Mouse (Mus musculus) ES-CJ7 (cell line): ENCODE data around the gene Fam43a.

Experiments
- DNase-seq: peaks from one replicate; pipeline ENCODE4 v3.0.0; 2011; ENCODE audit warnings: low read depth, low spot score

Fam43a gene

DNA sequence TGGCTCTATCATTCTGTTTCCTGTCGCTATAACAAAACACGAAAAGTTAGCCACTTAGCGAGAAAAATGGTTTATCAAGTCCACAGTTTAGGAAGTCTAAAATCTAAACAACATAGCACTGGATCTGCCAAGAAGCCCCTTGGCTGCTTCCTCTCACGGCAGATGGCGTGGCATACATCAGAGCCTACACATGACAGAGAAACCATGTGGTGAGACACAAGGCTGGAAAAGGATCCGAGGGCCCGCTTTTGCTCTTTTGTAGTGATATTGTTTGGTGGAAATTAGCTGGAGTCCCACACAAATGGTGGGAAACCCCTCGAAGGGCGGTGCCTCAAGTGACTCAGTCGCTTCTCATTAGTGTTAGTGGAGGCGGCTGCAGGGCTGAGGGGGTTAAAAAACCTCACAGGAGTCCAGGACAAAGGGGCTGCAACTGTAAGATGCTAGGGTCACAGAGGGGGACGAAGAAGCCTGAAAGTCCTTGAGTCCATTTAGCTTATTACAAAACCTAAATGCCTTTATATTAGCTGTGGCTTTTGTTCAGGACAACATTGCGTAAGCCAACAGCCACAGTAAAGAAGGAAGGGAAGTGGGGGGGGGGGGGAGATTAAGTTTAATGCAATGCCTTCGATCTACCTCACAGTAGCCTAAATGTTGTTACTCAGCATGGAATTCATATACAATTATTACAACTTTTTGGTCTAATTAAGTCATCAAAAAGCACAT is 3.5 kb upstream of the Fam43a start:
- DNase-seq: no peak

DNA sequence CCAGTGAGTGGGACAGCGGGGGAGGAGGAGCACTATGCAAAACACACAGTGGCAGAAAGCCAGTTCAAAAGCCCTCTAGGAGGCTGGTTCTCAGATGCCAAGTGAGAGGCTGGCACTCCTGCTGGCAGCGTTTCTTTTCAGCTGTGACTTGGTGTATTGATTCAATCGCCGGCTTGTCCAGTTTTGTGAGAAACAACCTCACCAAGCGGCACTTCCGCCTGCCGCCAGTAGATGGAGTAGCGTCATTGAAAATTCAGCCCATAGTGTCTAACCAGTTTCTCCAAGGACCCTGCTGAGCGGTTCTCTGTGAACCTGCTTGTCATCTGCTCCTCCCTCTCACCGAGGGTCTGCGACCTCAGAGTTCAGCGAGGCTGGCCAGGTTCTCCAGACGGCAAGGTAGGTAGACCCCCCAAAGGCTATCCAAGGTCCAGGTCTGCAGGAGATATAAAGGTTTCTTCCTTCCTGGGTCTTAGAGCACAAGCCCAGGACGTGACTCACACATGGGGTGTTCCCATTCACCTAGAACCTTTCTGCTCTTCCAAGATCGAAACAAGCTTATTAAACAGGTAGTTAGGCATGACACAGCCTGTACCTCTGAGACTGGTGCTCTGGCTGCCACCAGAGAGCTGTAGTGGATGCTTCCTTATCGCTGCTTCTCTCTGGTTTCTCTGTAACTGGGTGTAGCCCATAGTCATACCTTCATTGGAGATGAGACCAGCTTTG is 2.4 kb upstream of the Fam43a start:
- DNase-seq: peak; percentile 87

DNA sequence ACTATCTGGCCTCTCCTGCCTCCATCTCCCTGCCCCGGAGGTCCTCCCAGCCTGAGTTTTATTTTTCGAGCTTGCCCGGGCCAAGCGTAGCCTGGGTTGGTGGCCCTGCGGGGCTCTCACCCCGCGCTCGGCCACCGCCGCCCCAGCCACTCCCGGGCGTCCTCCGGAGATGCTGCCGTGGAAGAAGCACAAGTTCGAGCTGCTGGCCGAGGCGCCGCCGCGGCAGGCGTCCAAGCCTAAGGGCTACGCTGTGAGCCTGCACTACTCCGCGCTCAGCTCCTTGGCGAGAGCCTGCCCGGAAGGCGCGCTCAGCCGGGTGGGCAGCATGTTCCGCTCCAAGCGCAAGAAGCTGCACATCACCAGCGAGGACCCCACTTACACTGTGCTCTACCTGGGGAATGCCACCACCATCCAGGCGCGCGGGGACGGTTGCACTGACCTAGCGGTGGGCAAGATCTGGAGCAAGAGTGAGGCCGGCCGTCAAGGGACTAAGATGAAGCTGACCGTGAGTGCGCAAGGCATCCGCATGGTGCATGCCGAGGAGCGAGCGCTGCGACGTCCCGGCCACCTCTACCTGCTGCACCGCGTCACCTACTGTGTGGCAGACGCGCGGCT is 1.0 kb downstream of the Fam43a start:
- DNase-seq: no peak

DNA sequence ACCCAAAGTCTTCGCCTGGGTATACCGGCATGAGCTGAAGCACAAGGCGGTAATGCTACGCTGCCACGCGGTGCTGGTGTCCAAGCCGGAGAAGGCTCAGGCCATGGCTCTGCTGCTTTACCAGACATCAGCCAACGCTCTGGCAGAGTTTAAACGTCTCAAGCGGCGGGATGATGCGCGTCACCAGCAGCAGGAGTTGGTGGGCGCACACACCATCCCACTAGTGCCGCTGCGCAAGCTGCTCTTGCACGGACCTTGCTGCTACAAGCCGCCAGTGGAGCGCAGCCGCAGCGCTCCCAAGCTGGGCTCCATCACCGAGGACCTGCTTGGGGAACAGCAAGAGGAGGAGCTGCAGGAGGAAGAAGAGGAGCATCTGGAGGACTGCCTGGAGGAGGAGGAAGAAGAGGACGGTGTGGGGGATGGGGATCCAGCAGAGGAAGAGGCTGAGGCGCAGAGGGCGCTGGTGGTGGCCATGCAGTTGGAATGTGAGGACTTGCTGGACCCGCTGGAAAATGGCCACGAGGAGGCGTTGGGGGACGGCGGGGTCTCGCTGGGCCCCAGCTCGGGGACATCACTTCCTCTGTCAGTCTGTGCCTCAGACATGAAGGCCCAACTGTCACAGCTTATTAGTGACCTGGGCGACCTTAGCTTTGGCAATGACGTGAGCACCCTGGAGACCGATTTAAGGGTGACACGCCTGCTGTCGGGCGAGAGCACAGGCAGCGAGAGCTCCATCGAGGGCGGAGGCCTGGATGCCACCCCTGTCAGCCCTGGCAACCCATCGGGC is 1.7 kb downstream of the Fam43a start:
- peak; percentile 41 for DNase-seq

DNA sequence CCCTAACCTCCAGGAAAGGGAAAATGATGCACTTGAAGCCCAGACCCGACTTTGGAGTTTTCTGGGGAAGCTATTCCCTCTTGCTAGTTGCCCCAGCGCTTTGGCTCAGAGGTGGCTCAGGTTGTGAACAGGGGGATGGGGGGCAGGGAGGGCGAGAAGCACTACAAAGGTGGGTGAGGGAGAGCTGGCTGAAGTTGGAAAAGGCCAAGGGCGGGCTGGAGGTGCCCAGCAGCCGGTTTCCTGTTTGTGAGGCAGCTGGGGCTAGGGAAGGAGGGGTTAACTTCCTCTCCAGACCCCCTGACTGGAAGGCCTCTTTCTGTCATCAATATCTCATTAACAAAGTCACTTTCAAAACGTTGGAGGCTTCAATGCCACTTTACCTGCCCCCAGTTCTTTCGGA is 2.4 kb downstream of the Fam43a start:
- DNase-seq: no peak

DNA sequence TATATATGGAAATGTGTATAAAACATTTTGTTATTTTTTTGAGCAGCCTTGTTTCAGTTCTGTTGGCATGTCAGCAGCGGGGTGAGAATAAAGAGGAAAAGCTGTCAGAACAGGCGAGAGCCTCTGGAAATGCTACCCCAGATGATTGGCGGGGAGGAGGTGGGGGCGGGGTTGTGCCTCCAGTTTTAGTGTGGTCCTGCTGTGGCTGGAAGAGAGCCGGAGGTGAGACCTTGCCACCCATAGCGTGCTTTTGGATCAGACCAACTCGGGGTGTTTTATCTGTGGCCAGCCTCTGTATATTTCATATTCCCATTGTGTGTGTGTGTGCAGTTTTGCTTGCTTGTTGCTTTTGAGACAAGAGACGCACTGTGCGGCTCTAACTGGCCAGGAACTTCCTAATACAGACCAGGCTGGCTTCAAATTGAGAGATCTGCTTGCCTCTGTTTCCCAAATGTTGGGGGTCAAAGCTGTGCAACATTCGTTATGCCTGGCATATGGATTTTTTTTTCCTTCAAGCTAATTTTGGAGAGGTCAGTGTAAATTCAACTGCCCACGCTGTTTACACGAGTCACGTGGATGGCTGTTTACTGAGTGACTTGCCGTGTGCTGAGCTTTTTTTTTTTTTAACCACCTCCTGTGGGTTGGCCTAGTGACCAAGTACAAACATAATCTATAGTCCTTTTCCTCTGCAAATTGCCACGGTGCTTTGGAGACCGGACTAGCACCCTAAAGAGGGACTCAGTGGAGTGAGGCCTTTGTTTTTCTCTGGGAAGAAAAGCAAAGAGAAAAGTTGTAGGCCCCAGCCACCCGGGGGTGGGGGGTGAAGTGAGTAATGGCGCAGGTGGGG is 3.4 kb downstream of the Fam43a start:
- peak; percentile 50 for DNase-seq

DNA sequence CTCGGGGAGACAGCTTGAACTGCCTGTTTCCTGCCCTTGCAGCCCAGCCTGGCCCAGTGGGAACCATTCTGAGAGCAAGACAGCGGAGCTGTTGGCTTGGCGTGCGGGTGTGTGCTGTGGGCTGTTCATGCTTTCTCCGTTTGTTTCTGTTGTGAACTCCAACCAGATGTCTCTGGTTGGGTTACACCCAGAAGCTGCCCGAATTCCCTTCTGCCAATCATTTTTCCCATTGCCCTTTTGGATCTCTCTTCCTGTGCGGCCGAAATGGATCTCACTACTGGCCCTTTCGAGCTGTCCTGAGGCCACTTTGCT is 4.0 kb downstream of the Fam43a start:
- peak; percentile 37 for DNase-seq

DNA sequence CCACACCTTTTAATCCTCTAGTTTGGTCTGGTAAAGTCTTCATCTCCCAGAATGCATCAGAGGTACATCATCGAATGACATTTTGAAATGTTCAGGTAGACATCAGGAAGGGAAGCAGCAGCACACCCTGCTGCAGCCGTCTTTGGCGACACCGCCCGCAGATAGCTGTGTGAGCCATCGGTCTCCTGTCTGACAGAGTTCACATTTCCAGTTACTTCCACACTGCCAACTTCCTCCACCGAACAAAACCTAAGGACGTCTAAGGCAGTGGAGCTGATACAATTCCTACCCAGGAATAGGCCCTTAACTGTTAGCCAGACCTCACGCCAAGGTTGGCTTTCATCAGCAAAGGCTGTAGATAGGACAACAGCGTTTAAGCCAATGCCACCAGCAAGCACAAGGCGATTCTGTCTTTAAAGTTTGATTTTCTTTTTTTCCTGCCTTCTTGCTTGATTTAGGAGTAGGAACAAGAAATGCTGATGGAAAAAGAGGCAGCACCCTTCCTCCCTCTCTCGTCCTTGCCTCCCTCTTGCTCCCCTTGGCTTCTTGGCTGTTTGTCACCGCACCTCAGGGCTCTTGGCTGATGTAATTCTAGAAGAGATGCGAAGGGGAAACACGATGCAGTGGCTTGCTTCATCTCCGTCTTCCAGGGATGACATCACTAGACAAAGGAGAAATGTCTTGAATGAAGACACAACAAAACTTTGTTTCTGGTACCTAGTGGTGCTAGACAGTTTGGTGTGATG is 4.7 kb downstream of the Fam43a start:
- no peak for DNase-seq

DNA sequence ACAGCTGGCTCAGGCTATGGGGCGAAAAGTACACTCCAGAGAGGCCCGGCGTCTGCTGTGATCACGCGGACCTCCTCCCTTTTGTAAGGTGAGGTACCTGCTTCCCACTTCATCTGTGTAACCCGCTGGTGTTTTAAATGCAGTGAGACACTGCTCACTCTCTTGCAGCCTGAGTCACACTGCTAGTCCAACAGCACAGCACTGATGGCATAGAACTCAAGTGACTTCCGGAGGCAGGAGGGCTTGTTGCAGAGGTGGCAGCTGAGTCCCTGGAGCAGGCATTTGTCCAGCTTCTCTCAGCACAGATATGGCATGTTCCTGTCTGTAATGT is 5.2 kb downstream of the Fam43a start:
- DNase-seq: no peak

DNA sequence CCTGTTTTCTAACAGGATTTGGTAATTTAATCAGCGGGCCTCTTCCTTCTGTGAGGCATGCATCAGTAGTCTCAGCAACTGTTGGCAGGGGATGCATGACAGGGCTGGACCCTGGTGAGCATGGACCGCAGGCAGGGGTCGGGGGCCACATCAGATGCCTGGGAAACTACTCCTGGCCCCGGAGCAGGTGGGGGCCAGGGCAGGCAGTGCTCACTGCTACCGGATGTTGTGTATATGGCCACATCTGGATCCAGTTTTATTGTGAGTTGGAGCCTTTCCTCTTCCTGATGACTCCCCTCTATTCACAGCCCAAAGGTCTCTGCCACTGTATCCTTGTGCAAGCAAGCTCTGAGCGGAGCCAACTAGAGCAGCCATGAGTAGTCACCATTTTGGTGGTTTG is 6.0 kb downstream of the Fam43a start:
- no peak for DNase-seq

DNA sequence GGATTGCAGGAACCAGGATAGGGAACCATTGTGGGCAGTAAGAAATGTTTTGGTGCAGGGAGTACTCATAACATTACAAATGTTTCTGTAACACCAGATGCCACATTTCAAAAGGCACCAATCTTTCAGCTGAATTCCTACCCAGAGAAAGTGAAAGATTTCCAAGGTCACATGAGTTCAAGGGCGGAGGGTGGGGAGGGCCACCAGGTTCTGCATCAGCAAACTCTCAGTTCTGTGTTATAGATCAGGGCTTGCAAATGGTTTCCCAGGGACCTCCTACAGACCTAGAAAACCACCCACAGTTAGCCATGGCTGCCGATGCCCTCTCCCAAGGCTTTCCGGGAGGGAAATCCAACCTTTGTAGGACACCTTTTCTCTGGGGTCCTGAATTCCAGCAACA is 8.3 kb downstream of the Fam43a start:
- no peak for DNase-seq

DNA sequence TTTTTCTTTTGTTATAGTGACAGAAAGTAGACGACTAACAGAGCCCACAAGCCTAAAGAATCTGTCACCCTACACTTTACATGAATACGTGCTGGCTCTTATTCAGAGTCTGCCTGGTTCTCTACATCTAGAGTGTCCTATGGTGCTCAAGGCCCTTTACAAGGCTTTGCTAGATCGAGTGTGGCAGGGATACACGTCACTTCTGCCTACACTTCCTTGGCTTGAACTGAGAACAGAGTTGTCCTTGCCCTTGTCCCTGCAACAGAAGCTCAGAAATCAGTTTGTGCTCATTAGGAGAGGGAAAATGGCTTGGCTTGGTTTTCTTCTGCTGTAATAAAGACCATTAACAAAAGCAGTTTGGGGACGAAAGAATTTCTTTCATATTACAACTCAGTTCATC is 11.8 kb downstream of the Fam43a start:
- no peak for DNase-seq

DNA sequence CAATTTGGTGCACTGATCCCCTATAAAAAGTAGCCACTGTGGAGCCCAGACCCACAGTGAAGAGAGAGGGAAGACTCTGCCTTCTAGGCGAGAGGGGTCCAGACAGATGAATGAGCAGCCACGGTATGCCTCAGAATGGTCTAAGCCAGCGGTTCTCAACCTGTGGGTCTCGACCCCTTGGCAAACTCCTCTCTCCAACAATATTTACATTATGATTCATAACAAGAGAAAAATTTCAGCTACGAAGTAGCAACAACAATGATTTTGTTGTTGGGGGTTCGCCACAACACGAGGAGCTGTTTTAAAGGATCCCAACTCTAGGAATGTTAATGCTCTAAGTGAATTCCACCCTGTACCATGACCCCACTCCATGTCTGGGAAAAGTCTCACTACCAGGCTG is 13.6 kb downstream of the Fam43a start:
- no peak for DNase-seq

DNA sequence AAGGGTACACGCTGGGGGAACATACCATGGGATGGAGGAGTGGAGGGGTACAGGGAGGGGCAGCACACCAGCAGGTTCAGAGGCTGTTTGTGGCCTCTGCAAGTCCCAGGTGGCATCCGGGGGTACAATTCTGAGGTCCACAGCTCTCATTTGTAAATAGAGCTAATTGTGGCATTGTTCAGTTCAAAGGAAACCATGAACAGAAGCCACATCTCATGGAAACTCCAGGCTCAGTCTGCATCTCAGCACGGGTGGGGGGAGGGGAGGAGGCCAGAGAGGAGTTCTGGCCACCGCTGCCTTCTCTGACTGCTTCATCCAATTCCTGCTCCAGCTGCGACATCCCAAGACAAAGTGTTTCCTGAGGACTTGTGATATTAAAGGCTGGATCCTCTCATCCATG is 14.6 kb downstream of the Fam43a start:
- no peak for DNase-seq

DNA sequence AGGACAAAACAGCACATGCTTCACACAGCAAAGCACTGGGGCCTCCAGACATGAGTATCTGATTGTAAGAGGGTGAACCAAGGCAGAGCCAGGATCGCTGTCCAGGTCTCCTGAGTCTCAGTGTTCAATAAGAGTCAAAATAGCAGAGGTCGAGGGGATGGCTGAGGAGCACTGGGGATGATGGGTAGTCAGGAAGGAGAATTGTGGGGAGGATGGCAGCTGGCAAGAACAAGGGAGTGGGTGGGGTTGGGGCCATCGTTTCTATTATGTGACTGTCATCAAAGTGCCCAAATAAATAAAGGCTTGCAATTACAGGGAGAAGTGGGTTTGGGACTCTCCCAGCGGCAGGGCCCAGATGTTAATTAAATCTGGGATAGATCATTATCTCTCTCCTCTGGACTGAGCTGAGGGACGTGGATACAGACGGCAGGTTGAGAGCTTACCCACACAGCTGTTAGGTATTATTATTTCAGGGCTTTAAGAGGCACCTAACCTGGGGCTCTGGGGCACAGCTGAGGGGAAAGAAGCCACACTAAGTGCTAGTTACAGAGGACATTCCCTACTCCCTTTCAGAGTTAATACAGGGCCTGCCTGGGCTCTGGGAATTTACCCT is 15.3 kb downstream of the Fam43a start:
- no peak for DNase-seq

DNA sequence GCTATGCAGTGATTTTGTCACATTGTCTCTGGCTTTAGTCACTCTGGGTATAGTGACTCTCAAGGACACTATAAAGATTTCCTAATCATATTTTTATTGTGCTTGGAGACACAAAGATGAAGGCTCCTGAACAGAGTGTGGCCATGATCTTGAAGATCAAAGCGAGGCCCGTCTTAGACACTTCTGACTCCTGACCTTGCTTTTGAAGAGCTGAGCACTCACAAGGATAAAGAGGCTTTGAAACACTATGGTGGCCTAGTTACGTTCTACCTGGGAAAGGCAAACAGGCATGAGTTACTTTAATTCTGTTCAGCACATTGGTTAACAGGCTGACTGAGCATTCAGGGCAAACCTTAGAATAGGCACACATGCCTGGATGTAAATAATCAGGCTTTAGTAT is 16.8 kb downstream of the Fam43a start:
- no peak for DNase-seq

DNA sequence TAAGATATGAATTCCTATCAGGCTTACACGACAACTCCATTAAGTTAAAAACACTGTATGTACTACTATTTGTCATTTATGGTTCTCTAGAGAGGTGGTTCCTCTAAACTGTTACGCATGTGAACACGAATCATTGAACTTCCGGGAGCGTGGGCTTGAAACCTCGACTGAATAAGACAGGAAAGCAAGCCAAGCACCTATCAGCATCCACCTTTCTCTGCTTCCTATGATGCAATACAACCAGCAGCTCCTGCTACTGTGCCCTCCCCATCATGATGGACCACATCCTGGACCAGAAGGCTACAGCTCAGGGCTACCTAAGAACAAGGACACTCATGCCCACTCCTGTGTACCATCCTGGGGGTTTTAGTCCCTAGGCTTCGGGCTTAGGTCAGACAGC is 24.1 kb downstream of the Fam43a start:
- DNase-seq: no peak

DNA sequence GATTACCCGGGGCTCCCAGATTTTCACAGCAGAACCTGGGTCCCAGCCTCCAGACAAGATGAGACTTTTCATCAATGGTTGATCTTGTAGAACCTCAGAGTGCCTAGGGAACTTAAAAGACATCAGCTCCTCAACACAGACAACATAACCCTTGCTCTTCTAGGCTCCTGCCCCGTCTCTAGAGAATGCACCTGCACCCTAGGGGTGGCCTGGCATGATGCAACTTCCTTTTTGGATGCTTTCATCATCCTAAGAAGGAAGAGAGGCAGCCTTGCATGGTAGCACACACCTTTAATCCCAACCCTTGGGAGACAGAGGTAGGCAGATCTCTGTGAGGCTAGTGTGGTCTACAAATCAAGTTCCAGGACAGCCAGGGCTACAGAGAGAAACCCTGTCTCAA is 25.1 kb downstream of the Fam43a start:
- DNase-seq: no peak

DNA sequence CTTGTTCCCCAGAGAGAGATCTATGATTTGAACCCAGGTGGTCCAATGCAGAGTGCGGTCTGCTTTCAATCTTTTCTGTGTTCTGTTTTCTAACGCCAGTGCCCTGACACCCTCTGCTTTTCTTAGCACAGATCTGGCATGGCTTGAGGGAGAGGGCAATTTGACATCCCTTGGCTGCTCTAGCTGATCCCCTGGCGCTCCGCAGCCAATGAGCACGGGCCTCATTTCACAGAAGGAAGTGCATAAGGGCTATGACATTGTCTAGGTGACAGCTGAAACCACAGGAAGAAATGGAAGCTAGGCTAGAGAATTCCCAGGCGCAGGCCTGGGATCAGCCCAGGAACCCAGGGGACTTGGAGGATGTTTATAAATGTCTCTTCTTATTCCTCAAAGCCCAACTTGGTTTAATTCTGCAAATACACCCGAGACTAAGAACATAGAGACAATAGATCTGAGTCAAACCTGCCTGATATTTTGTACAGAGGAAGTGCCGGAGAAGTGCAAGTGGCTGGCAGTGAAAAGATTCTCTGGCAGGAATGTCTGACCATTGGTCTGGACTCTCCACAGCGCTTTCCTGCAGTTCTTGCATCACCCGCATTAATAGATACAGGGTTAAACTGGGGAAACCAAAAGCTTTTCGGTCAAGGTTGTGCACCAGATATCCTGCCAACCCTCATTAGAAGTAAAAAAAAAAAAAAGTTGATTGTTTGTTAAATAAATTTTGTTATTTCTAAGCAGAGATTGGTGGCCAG is 28.2 kb downstream of the Fam43a start:
- DNase-seq: no peak

DNA sequence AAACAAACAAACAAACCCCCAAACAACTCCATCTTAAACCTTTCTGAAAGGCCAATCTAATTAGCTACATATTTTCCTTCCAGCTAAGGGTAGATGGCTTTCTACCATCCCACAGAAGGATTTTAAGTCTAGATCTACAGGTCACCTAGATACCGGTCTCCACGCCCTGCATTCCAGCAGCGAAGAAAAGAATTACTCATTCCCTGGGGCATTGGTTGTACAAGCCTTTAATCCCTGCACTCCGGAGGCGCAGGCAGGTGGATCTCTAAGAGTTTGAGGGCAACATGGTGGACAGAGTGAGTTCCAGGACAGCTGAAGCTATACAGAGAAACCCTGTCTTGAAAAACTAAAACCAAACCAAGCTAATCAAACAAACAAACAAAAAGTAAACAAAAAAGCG is 28.9 kb downstream of the Fam43a start:
- peak; percentile 66 for DNase-seq
